Mouse (Mus musculus) liver, postnatal 0 days (tissue): ENCODE results near the gene Atp23.

ENCODE experiments used
- CTCF ChIP-seq: sonication (generic); IDR thresholded peaks from 2 replicates; pipeline ENCODE4 v1.5.1; 2016; ENCODE audit warnings: antibody characterized with exemption, low read depth
- EP300 ChIP-seq: IDR thresholded peaks from 2 replicates; pipeline ENCODE4 v1.6.1; 2016; ENCODE audit warnings: antibody characterized with exemption, low read depth, mild to moderate bottlenecking

DNA sequence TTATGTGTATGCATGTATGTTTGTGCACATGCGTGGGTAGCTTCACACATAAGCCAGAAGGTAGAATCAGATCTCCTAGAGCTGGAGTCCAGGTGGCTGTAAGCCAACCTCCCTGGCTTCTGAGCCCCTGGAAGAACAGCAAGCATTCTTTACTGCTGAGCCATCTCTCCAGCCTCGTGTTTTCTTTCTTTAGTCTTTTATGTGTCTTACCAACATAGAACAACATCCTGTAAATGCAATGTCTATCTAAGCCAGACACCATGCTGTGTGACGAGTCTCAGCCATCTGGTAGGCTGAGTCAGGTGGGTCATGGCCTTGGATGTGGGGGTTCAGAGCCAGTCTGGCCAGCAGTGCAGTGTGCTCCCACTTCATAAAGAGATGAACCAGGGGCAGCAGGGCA lies 22.9 kb upstream of the Atp23 start:
- no peak for TF ChIP-seq CTCF
- no peak for TF ChIP-seq EP300
